Mouse (Mus musculus) G1E (cell line): ENCODE measurements around the gene Gm21905. TPM values are rescaled to one million over a fixed set of nuclear protein-coding genes. Genes with fewer than 3 reads are reported as not detected.

Experiments
- ATAC-seq: 2 replicates; pipeline ENCODE4 v1.8.0; 2016; ENCODE audit warnings: mild to moderate bottlenecking; ENCODE audit not compliant: insufficient number of reproducible peaks, poor library complexity, low FRiP score, severe bottlenecking; ENCODE audit errors: extremely low read depth
- DNase-seq: peaks from one replicate; pipeline ENCODE4 v3.0.0; 2012; ENCODE audit warnings: low spot score
- H3K27me3 ChIP-seq: 2 replicates; pipeline ENCODE4 v1.6.1; 2012; ENCODE audit warnings: mild to moderate bottlenecking, low read length, inconsistent platforms; ENCODE audit not compliant: insufficient read depth
- H3K36me3 ChIP-seq: replicated peaks from 2 replicates; pipeline ENCODE3; 2012; ENCODE audit warnings: mild to moderate bottlenecking, inconsistent platforms
- H3K4me1 ChIP-seq: 2 replicates; pipeline ENCODE4 v1.6.1; 2012; ENCODE audit warnings: low read depth, low read length, inconsistent platforms, mixed read lengths; ENCODE audit not compliant: insufficient read depth
- H3K4me3 ChIP-seq: 2 replicates; pipeline ENCODE4 v1.5.1; 2012; ENCODE audit warnings: low read depth, mild to moderate bottlenecking, inconsistent platforms, low read length, moderate library complexity, mixed read lengths
- H3K9me3 ChIP-seq: replicated peaks from 2 replicates; pipeline ENCODE4 v1.6.1; 2012; ENCODE audit warnings: inconsistent platforms
- CTCF ChIP-seq: IDR thresholded peaks from 2 replicates; pipeline ENCODE4 v1.5.1; 2012; ENCODE audit warnings: low read depth, low read length, inconsistent platforms, mixed read lengths
- GATA1 ChIP-seq: IDR thresholded peaks from 2 replicates; pipeline ENCODE4 v1.6.1; 2012; ENCODE audit warnings: borderline replicate concordance, low read length, inconsistent platforms, mixed read lengths
- GATA2 ChIP-seq: IDR thresholded peaks from 2 replicates; pipeline ENCODE4 v1.6.1; 2012; ENCODE audit warnings: low read depth, low read length, inconsistent platforms, borderline replicate concordance
- POLR2AphosphoS5 ChIP-seq: IDR thresholded peaks from 2 replicates; pipeline ENCODE4 v1.6.1; 2012; ENCODE audit warnings: low read depth, low read length, inconsistent platforms; ENCODE audit not compliant: insufficient replicate concordance
- TAL1 ChIP-seq: conservative IDR thresholded peaks from 2 replicates; pipeline ENCODE4 v1.6.1; 2012; ENCODE audit warnings: low read depth, low read length, inconsistent platforms, mixed read lengths
- polyA plus RNA-seq: library from polyadenylated mRNA; stranded (reverse); fragments of >175 nt; gene quantifications from 2 replicates; pipeline ENCODE4 v1.2.3, GENCODE M21; 2012
- total RNA-seq, 2 experiments: library from RNA; stranded (forward) in 1 of 2; stranded (reverse) in 1 of 2; fragments of 200-1000 nt in 1 of 2; fragments of >200 nt in 1 of 2; fragmentation: Nextera tagmentation in 1 of 2; gene quantifications; 2 replicates each; pipeline ENCODE4 v1.2.3; 2014 to 2017

Gene Gm21905
- total RNA-seq (2014; fragmentation: Nextera tagmentation) (not detected in 2 replicates), total RNA-seq (2017) (not detected in 2 replicates), polyA plus RNA-seq (not detected in 2 replicates)

GRCm38 (mm10) chr5:67946321-67946720, at the start of gene Gm21905:
TSS of gene Gm21905 (minus strand) at chr5:67946421.
- DNase-seq (no peak), ATAC-seq (no peak)
- Histone ChIP-seq H3K4me3 (no peak within 1 kb of the TSS), H3K36me3 (no peaks in the 10 kb centered on the region), H3K27me3 (no peaks in the 10 kb centered on the region), H3K9me3 (no peaks in the 10 kb centered on the region), H3K4me1 (no peaks in the 10 kb centered on the region)
- TF ChIP-seq GATA2 = no peak
- TF ChIP-seq CTCF = no peak
- no peak for TF ChIP-seq POLR2AphosphoS5
- TF ChIP-seq GATA1 = no peak
- no peak for TF ChIP-seq TAL1

- H3K36me3 ChIP-seq = no peaks in the 10 kb centered on the region
- no peak overlapping the region for H3K4me3 ChIP-seq
- no peak for DNase-seq
- ATAC-seq = no peak
- H3K4me1 ChIP-seq = no peaks in the 10 kb centered on the region
- no peaks in the 10 kb centered on the region for H3K9me3 ChIP-seq
- no peaks in the 10 kb centered on the region; the same call in 1 of the 2 replicates for H3K27me3 ChIP-seq
- TF ChIP-seq POLR2AphosphoS5 = no peak
- TF ChIP-seq GATA1 = no peak
- TF ChIP-seq CTCF = no peak
- no peak for TF ChIP-seq GATA2
- TF ChIP-seq TAL1 = no peak
Observed at GRCm38 (mm10) chr5:67990426-67990825, 44.2 kb upstream of the Gm21905 start.

- no peaks in the 10 kb centered on the region for H3K36me3 ChIP-seq
- TF ChIP-seq CTCF = no peak
- TF ChIP-seq GATA1 = no peak
- TF ChIP-seq POLR2AphosphoS5 = no peak
- no peak for TF ChIP-seq TAL1
- no peak for TF ChIP-seq GATA2
- ATAC-seq = no peak
- no peaks in the 10 kb centered on the region for H3K27me3 ChIP-seq
- no peak for DNase-seq
- no peak overlapping the region for H3K4me3 ChIP-seq
- no peaks in the 10 kb centered on the region for H3K9me3 ChIP-seq
- H3K4me1 ChIP-seq = no peaks in the 10 kb centered on the region
Observed at GRCm38 (mm10) chr5:67981946-67982526, 35.8 kb upstream of the Gm21905 start.

- no peaks in the 10 kb centered on the region for H3K9me3 ChIP-seq
- no peak for ATAC-seq
- no peak for TF ChIP-seq CTCF
- no peak for TF ChIP-seq POLR2AphosphoS5
- TF ChIP-seq GATA1 = no peak
- no peak for TF ChIP-seq GATA2
- no peak for TF ChIP-seq TAL1
Observed at GRCm38 (mm10) chr5:67969536-67969935, 23.3 kb upstream of the Gm21905 start.

GRCm38 (mm10) chr5:67961708-67962629, 15.7 kb upstream of the Gm21905 start:
- Histone ChIP-seq H3K27me3 (no peaks in the 10 kb centered on the region), H3K9me3 (no peaks in the 10 kb centered on the region), H3K4me3 (no peak overlapping the region), H3K4me1 (no peaks in the 10 kb centered on the region), H3K36me3 (no peaks in the 10 kb centered on the region)
- ATAC-seq = no peak
- DNase-seq = no peak
- no peak for TF ChIP-seq GATA2
- no peak for TF ChIP-seq CTCF
- TF ChIP-seq POLR2AphosphoS5 = no peak
- TF ChIP-seq GATA1 = no peak
- TF ChIP-seq TAL1 = no peak

More at GRCm38 (mm10) chr5:67969536-67969935, 23.3 kb upstream of the Gm21905 start:
- H3K4me3 ChIP-seq = no peak overlapping the region
- no peaks in the 10 kb centered on the region for H3K36me3 ChIP-seq
- no peaks in the 10 kb centered on the region for H3K27me3 ChIP-seq
- H3K4me1 ChIP-seq = no peaks in the 10 kb centered on the region
- no peak for DNase-seq

GRCm38 (mm10) chr5:67955486-67955885, 9.3 kb upstream of the Gm21905 start:
- H3K4me3 ChIP-seq = no peak overlapping the region
- H3K4me1 ChIP-seq = no peaks in the 10 kb centered on the region
- peaks cover 10% of the 10 kb centered on the region; the same call in 1 of the 2 replicates for H3K27me3 ChIP-seq
- DNase-seq (no peak), ATAC-seq (no peak)
- H3K36me3 ChIP-seq = no peaks in the 10 kb centered on the region
- TF ChIP-seq GATA1 = no peak
- TF ChIP-seq CTCF = no peak
- no peak for TF ChIP-seq TAL1
- no peak for TF ChIP-seq POLR2AphosphoS5
- no peak for TF ChIP-seq GATA2
- H3K9me3 ChIP-seq = no peaks in the 10 kb centered on the region
